Mouse (Mus musculus) midbrain, postnatal 0 days (tissue): ENCODE measurements at regions not wholly inside any gene's neighbourhood (a gene's known extent, or its start where the extent isn't known, plus 50 kb on each side); places are given as distances from the start of the nearest gene placed in this dataset.
A peak's percentile ranks its signal among the peaks of the same experiment; 100 is the strongest.

ENCODE experiments used
- ATAC-seq: fragments of 200-750 bp; cut with Nextera tagmentation; 2 replicates; pipeline ENCODE4 v1.8.0; 2017; ENCODE audit warnings: moderate number of reproducible peaks, mild to moderate bottlenecking, moderate TSS enrichment, moderate library complexity; ENCODE audit not compliant: low FRiP score
- DNase-seq: peaks from one replicate; pipeline ENCODE4 v3.0.0-alpha.2; 2015; ENCODE audit warnings: low spot score
- H3K27ac ChIP-seq: fragments of 300-500 bp; sonication (generic); 2 replicates; pipeline ENCODE4 v1.5.1; 2014; ENCODE audit warnings: low read depth, mild to moderate bottlenecking, low read length, mixed read lengths
- H3K27me3 ChIP-seq: fragments of 300-500 bp; sonication (generic); 2 replicates; pipeline ENCODE4 v1.6.1; 2014; ENCODE audit warnings: low read length, control low read depth, mixed read lengths; ENCODE audit not compliant: insufficient read depth
- H3K36me3 ChIP-seq: fragments of 300-500 bp; sonication (generic); 2 replicates; pipeline ENCODE4 v1.6.1; 2014; ENCODE audit warnings: low read length, control low read depth, mixed read lengths; ENCODE audit not compliant: insufficient read depth
- H3K4me1 ChIP-seq: fragments of 300-500 bp; sonication (generic); 2 replicates; pipeline ENCODE4 v1.6.1; 2014; ENCODE audit warnings: mild to moderate bottlenecking, control low read depth, antibody characterized with exemption, low read length, mixed read lengths; ENCODE audit not compliant: insufficient read depth
- H3K4me2 ChIP-seq: fragments of 300-500 bp; sonication (generic); 2 replicates; pipeline ENCODE4 v1.6.1; 2014; ENCODE audit warnings: low read depth, mild to moderate bottlenecking, low read length, mixed read lengths; ENCODE audit not compliant: poor library complexity, severe bottlenecking
- H3K4me3 ChIP-seq: fragments of 300-500 bp; sonication (generic); 2 replicates; pipeline ENCODE4 v1.5.1; 2014; ENCODE audit warnings: low read depth, mild to moderate bottlenecking, low read length, moderate library complexity
- H3K9ac ChIP-seq: fragments of 300-500 bp; sonication (generic); replicated peaks from 2 replicates; pipeline ENCODE4 v1.6.1; 2014; ENCODE audit warnings: mild to moderate bottlenecking, low read length, moderate library complexity, mixed read lengths; ENCODE audit not compliant: poor library complexity, severe bottlenecking
- H3K9me3 ChIP-seq: fragments of 300-500 bp; sonication (generic); 2 replicates; pipeline ENCODE4 v1.6.1; 2016; ENCODE audit warnings: low read length, control low read depth
- CTCF ChIP-seq: IDR thresholded peaks from 2 replicates; pipeline ENCODE4 v1.5.1; 2016; ENCODE audit warnings: antibody characterized with exemption, mild to moderate bottlenecking
- WGBS: fragments of 180-500 bp; shearing (Covaris S2); extraction: QIAGEN DNeasy Blood & Tissue Kit; methylation state at CpG from one replicate; pipeline ENCODE4 v1.1.7; 2014; 5-methylcytosine and 5-hydroxymethylcytosine counted together

- Histone ChIP-seq H3K4me3 (no peak overlapping the region), H3K27ac (no peak overlapping the region; the same call in 1 of the 2 replicates), H3K9me3 (no peaks in the 10 kb centered on the region), H3K27me3 (0 out of 2 replicates have a peak, but pooled peaks cover 3% of the 10 kb centered on the region), H3K36me3 (no peaks in the 10 kb centered on the region), H3K4me2 (no peak overlapping the region), H3K9ac (0 out of 2 replicates have a peak overlapping the region, but pooled peaks have one; percentile 19), H3K4me1 (no peaks in the 10 kb centered on the region)
- no peak for TF ChIP-seq CTCF
- no peak for DNase-seq
- 0 out of 2 replicates have a peak, but pooled peaks have one; percentile 21 for ATAC-seq
- WGBS = 12% methylated on average over 9 of the region's 9 CpGs
Measured at GRCm38 (mm10) chr11:113184095-113184494, 402.1 kb downstream of the Sox9 start.

GRCm38 (mm10) chr11:113187407-113187806 lies 405.4 kb downstream of the Sox9 start:
- DNase-seq = no peak
- Histone ChIP-seq H3K36me3 (no peaks in the 10 kb centered on the region), H3K9ac (no peak overlapping the region), H3K4me3 (no peak overlapping the region), H3K27ac (no peak overlapping the region; the same call in 1 of the 2 replicates), H3K4me2 (no peak overlapping the region), H3K4me1 (no peaks in the 10 kb centered on the region), H3K27me3 (0 out of 2 replicates have a peak, but pooled peaks cover 3% of the 10 kb centered on the region), H3K9me3 (no peaks in the 10 kb centered on the region)
- no peak for TF ChIP-seq CTCF
- no peak for ATAC-seq
- WGBS = 73% methylated on average over 8 of the region's 8 CpGs

DNA sequence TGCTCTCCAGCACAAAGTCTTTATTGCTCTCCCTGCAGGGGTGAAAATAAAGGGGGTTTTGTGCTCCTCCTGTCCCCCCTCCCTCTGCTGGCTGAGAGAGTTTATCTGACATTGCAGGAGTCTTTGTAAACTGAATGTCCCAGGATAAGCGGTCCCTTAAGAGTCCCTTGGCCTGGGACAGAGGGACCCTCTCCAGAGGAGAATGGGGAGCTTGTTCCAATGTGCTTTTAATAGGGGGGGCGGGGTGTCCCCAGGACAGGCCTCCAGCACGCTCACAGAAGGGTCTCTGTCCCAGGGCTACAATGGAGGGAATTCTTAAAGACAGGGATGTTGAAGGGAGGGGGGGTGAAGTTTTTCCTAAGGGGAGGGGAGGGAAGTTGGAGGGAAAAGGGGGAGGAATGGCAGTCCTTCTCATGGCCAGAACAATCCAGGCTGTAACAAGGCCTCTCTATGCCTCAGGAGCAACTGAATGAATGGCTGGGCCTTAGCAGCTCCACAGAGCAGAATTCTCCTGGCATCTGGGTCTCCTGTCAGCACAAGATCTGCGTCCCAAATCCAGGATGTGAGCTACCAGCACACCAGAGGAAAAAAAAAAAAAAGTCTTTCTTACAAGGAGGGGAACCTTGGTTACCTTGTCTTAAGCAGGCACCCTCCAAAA lies 406.4 kb downstream of the Sox9 start:
- Histone ChIP-seq H3K4me2 (no peak overlapping the region), H3K9me3 (no peaks in the 10 kb centered on the region), H3K4me3 (no peak overlapping the region), H3K27ac (0 out of 2 replicates have a peak overlapping the region, but pooled peaks have one; percentile 32), H3K27me3 (0 out of 2 replicates have a peak, but pooled peaks cover 3% of the 10 kb centered on the region), H3K4me1 (no peaks in the 10 kb centered on the region), H3K9ac (no peak overlapping the region), H3K36me3 (no peaks in the 10 kb centered on the region)
- WGBS = 25% methylated on average over 4 of the region's 4 CpGs
- ATAC-seq (peak; percentile 91), DNase-seq (peak; percentile 80)
- TF ChIP-seq CTCF = no peak

- H3K36me3 ChIP-seq = no peaks in the 10 kb centered on the region
- 92% methylated on average over 6 of the region's 6 CpGs for WGBS
- ATAC-seq (no peak), DNase-seq (no peak)
- no peak for TF ChIP-seq CTCF
- no peaks in the 10 kb centered on the region for H3K4me1 ChIP-seq
- H3K9me3 ChIP-seq = no peaks in the 10 kb centered on the region
- H3K9ac ChIP-seq = no peak overlapping the region
- H3K4me2 ChIP-seq = no peak overlapping the region
- no peak overlapping the region for H3K27ac ChIP-seq
- H3K4me3 ChIP-seq = no peak overlapping the region
- 0 out of 2 replicates have a peak, but pooled peaks cover 3% of the 10 kb centered on the region for H3K27me3 ChIP-seq
Measured at GRCm38 (mm10) chr11:113190006-113190405, 408.0 kb downstream of the Sox9 start.

- Histone ChIP-seq H3K4me3 (no peak overlapping the region), H3K27me3 (0 out of 2 replicates have a peak, but pooled peaks cover 3% of the 10 kb centered on the region), H3K4me2 (no peak overlapping the region), H3K27ac (no peak overlapping the region), H3K4me1 (no peaks in the 10 kb centered on the region), H3K9ac (no peak overlapping the region), H3K9me3 (no peaks in the 10 kb centered on the region), H3K36me3 (no peaks in the 10 kb centered on the region)
- no peak for TF ChIP-seq CTCF
- 89% methylated on average over 4 of the region's 4 CpGs for WGBS
- ATAC-seq (no peak), DNase-seq (no peak)
Measured at GRCm38 (mm10) chr11:113190520-113190919, 408.5 kb downstream of the Sox9 start.

DNA sequence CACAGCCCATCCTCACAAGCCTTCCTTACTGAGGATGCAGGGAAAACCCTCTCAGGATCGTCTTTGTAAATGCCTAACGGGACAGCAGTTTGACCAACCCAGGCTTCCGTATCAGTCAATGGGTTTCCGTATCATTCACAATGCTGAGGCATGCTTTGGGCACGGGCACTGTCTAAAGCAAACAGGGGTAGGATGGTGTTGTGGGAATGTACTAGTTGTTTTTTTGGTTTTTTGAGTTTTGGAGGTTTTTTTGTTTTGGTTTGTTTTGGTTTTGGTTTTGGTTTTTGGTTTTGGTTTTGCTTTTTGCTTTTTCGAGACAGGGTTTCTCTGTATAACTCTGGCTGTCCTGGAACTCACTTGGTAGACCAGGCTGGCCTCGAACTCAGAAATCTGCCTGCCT lies 409.0 kb downstream of the Sox9 start:
- Histone ChIP-seq H3K9ac (no peak overlapping the region), H3K27me3 (0 out of 2 replicates have a peak, but pooled peaks cover 3% of the 10 kb centered on the region), H3K4me1 (no peaks in the 10 kb centered on the region), H3K27ac (no peak overlapping the region), H3K36me3 (no peaks in the 10 kb centered on the region), H3K4me2 (no peak overlapping the region), H3K4me3 (no peak overlapping the region), H3K9me3 (no peaks in the 10 kb centered on the region)
- no peak for TF ChIP-seq CTCF
- no peak for DNase-seq
- ATAC-seq = no peak
- 89% methylated on average over 7 of the region's 7 CpGs for WGBS
